Mouse (Mus musculus): ENCODE measurements around the gene Tmem191c. TPM values are rescaled to one million over a fixed set of nuclear protein-coding genes. Genes with fewer than 3 reads are reported as not detected.
A peak's percentile ranks its signal among the peaks of the same experiment; 100 is the strongest.

The Tmem191c gene
- polyA plus RNA-seq, 1 experiment: 5.3 TPM

DNA sequence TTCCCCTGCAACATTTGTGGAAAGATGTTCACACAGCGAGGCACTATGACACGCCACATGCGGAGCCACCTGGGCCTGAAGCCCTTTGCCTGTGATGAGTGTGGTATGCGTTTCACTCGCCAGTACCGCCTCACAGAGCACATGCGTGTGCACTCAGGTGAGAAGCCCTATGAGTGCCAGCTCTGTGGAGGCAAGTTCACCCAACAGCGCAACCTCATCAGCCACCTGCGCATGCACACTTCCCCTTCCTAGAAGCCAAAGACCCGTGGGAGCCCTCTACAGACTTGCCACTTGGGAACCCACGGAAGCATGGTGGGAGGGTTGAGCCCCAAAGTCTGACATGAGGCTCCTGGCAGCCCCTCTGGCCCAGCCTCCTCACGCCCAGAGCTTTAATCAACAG lies 17.0 kb upstream of the Tmem191c start:
- no peak for DNase-seq (ENCODE audit: low read depth, low spot score)
- WGBS: 93% methylated on average over 12 of the region's 12 CpGs

DNA sequence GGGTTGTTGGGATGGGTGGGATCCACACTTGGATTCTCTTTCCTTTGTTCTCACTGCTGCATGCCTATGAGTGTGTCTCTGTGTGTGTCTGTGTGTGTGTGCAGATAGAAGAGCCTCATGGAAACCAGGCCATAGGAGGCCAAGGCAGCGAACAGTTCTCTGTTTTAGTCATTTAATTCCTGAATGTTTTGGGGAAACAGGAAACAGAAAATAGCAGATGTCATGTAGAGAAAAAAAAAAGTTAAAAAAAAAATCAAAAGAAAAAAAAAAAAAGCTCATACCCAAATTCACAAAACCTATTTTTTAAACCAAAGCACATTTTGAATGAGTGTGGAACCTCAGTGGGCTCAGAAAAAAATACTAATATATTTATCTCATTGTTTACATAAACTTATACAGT lies 14.5 kb upstream of the Tmem191c start:
- 88% methylated on average over 1 of the region's 1 CpGs for WGBS

DNA sequence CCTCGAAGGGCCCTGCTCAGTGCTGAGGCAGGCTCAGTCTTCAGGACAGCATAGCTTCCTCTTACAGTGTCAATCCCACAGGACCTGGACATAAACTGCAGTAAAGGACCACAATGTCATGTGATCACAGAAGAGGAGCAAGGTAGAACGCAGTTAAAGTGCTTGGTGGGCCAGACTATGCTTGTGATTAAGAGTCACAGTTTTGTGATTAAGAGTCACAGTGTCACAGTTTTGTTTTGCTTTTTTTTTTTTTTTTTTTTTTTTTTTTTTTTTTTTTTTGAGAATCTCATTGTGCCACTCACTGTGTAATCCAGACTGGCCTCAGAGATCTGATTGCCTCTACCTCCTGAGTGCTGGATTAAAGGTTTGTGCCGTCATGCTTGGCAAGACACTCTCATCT lies 9.8 kb upstream of the Tmem191c start:
- no peak for DNase-seq (ENCODE audit: low read depth, low spot score)
- WGBS: 77% methylated on average over 3 of the region's 3 CpGs

More for the DNA sequence above, 14.5 kb upstream of the Tmem191c start:
- no peak for DNase-seq (ENCODE audit: low read depth, low spot score)

DNA sequence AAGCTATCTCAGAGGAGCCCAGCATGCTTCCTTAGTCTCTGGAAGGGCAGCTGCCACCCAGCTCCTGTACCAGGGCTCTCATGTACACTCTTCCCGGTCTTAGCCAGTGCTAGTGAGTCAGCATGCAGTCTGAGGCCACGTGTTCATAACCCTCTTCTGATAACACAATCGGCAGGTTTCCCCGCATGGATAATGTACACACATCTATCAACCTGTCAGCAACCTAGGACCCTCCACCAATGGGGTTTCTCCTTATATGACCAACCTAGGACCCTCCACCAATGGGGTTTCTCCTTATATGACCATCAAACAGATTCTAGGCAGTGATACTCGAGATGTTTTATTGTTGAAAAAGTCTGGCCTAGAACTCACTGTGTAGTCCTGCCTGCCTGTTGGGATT lies 7.9 kb upstream of the Tmem191c start:
- WGBS: 59% methylated on average over 5 of the region's 5 CpGs
- DNase-seq (ENCODE audit: low read depth, low spot score): no peak

DNA sequence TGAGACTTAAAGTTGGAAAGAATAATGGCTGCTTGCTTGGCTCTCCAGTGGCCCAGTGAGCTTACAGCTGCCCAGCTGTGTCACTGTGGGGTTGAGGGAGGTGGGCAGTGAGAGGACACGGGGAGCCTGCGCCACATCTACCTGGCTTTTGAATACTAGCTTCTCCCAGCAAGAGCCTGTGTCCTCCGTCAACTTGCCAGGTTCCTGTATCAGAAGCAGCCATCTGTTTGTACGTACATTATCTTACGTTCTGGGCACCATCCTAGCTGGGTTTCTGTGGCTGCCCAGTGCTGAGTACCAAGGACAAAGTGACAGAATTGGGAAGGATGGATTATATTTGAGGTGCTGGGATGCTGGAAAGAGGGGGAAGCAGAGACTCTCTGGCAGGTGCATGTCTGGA lies 6.0 kb upstream of the Tmem191c start:
- 94% methylated on average over 5 of the region's 5 CpGs for WGBS

DNA sequence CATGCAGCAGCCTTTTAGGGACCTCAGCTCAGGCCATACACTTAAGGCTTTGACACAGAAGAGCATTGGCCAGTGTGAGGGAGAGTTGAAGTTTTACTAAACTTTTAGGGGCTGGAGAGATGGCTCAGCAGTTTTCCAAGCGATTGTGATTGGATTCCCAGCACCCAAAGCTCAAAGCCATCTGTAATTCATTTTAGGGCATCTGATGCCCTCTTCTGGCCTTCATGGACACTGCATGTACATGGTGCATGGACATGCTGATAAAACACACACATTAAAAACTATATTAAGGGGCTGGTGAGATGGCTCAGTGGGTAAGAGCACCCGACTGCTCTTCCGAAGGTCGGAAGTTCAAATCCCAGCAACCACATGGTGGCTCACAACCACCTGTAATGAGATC lies 4.8 kb upstream of the Tmem191c start:
- DNase-seq (ENCODE audit: low read depth, low spot score): no peak
- WGBS: 65% methylated on average over 4 of the region's 4 CpGs

More for the DNA sequence above, 6.0 kb upstream of the Tmem191c start:
- DNase-seq (ENCODE audit: low read depth, low spot score): no peak

DNA sequence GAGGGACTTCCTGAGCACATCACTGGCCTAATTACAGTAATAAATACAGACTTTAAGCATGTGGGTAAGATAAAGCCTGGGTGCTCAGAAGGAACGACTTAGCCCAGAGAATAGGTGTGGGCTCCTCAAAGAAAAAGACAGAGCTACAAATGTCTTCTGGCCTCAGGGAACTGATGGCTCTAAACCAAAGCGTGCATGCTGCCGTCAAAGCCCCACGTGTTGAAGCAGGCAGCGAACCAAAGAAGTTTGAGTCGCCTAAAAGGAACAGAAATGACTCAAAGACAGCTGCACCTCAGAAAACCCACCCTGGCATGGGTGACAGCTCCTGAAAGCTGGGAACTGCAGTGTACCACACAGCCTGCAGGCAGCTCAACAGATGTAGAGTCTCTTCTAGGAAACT lies 4.0 kb upstream of the Tmem191c start:
- no peak for DNase-seq (ENCODE audit: low read depth, low spot score)
- 80% methylated on average over 6 of the region's 6 CpGs for WGBS

DNA sequence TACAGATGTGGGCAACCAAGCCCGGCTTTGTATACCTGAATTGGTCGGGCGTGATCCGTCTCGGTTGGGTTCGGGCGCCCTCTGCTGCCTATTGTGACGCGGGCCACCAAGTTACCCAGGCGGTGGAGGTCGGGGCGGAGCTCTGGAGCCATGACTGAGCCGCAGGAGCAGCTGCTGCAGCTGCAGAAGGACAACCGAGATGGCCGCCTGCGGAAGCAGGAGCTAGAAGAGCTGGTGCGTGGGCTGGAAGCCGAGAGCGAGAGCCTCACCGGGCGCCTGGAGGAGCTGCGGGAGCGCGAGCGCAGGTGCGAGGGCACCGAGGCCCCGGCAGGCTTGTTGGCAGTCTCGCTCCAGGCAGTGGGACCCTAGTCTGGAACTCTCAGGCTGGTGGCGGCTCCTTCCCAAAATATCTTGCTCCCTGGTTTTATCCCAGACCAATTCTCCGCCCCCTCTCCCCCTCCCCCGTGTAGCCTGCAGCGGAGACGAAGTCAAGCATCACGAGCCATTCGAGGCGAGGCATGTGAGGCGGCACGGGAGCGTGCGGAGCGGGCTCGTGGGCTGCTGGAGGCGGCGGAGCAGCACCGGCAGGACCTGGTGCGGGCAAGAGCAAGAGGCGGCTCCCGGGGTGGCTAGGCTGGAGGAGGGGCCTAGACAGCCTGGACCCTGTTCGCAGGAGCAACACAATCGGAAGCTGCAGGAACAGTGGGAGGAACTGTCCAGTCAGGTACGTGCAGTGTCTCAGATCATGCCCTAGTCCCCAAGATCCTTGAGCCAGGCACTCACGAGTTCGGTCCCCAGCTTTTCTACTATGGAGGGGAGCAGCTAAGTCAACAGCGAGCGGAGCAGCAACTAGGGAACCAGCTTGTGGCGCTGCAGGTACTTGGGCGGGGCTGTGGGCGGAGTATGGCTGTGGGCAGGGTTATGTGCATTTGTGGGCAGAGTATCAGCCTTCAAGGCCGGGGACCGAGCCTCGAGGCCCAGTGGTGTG lies 581 bp downstream of the Tmem191c start:
- peak; percentile 81 for DNase-seq (ENCODE audit: low read depth, low spot score)
- WGBS: 1% methylated on average over 62 of the region's 62 CpGs

DNA sequence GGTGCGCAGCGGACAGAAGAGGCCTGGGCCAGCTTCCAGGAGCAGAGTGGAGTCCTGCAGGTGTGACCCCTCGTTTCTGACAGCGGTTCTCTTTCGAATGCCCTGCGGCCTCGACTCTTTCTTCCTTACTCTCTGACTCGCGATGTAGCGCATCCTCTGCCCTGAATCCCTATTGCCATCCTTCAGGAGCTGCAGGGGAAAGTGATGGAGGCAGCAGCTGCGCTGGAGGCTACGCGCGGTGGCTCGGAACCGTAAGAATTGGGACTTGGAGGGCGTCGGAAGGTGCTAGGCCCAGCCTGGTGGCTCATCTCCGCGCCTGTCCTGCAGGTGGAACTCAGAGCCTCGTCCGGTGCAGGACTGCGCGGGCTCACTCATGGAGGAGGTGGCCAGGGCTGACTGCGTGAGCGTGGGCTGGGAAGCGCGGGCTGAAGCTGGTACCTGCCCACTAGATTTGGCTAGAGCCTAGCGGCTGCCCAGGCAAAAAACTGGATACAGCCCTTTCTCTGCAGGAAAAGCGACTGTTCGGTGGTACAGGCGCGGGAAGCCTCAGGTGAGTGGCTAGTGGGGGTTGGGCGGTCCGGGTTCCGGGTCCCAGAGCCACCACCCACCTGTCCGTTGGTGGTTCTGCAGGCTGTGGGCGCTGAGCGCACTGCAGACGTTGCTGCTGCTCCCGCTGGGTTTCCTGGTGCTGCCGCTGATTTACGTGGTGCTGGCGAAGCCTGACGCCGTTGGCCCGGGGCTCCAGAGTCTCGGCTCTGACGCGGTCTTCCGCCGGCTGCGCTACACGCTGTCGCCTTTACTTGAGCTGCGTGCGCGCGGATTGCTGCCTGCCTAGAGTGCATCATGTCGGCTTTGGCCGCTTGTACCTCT lies 1.7 kb downstream of the Tmem191c start:
- 29% methylated on average over 61 of the region's 61 CpGs for WGBS
- no peak for DNase-seq (ENCODE audit: low read depth, low spot score)

DNA sequence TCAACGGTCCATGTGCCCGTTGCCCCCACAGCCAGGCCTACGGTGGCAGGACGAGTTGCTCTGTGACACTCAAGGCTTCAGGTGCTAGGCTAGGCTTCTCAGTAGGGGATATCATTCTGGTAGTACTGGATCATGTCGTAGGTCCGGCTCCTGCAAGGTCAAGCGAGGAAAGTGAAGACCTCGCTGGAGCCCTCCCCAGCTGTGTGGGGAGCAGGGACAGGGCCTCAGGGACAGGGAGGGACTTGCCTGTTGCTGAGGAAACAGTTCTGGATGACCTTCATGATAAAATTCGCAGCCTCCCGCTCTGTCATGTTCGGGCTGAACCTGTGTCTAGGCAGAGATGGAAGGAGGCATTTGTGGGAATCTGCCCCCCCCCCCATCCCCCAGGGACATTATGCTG lies 4.6 kb downstream of the Tmem191c start:
- WGBS: 92% methylated on average over 11 of the region's 11 CpGs
- DNase-seq (ENCODE audit: low read depth, low spot score): no peak

DNA sequence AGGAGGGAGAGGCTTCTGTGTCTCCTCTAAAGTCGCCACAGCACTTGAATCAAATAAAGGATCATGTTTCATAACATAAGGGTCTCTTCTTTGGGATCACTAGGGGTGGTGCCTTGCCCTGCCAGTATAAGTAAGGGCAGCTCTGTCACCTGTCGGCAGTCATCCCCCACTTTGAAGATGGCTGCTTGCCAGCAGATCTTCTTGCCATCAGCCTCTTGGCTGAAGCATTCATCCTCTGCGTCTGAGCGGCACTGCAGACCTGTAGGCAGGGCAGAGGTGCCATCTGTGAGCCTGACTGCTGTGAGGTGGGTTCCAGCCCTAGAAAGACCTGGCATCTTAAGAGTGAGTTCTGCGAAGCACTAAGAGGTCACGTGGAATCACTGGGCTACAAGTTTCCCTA lies 7.3 kb downstream of the Tmem191c start:
- WGBS: 66% methylated on average over 6 of the region's 6 CpGs
- DNase-seq (ENCODE audit: low read depth, low spot score): no peak

DNA sequence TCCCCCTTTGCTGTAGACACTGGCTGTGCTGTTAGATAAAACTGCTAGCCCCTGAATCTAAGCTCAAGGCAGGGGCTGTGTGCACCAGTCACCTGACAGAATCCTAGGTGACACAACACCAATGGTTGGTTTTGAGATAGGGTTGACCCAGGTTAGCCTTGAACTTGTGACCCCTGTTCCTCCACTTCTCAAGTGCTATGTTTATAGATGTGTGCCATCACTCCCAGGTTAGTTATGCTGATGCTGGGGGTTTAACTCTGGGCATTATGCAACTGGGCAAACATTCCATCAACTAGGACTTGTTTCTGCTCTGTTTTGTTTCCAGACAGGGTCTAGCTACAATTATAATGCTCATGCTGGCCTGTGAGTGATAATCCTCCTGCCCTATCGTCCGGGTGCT lies 11.2 kb downstream of the Tmem191c start:
- 95% methylated on average over 2 of the region's 2 CpGs for WGBS
- no peak for DNase-seq (ENCODE audit: low read depth, low spot score)

DNA sequence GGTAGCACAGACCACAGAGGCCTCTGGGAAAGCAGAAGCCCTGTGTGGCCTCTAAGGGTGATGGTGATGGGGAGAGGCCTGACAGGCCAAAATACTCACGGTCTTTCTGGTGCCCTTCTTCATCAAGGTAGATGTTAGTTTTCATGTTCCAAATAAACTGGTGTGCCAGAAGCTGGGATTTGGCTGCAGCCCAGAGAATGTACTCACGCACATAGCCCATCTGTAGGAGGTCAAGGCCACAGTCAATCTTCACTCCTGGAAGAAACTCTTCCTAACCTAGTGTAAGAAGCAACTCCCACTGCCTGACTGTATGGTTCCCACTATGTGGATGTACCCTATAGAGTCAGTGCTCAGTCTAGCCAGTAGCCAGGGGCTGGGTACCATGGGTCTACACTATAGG lies 15.1 kb downstream of the Tmem191c start:
- no peak for DNase-seq (ENCODE audit: low read depth, low spot score)
- WGBS: 95% methylated on average over 2 of the region's 2 CpGs

DNA sequence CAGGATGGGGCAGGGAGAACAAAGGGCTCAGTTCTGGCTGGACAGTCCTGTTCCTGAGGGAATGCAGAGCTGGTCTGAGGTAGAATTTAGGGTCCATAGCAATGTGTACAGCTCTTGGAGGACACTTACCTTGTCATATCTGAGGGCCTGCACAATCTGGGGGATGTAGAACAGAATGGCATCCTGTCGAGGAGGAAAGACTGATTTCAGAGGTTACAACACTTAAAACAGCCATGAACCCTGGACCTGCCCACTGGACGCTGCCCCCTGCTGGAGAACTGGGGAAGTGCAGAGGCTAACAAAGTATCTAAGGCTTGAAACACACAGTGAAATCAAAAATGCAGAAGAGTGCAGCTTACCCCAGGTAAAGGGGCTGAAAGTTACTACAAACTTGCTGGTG lies 16.9 kb downstream of the Tmem191c start:
- WGBS: 3% methylated on average over 2 of the region's 2 CpGs
- DNase-seq (ENCODE audit: low read depth, low spot score): peak; percentile 38

DNA sequence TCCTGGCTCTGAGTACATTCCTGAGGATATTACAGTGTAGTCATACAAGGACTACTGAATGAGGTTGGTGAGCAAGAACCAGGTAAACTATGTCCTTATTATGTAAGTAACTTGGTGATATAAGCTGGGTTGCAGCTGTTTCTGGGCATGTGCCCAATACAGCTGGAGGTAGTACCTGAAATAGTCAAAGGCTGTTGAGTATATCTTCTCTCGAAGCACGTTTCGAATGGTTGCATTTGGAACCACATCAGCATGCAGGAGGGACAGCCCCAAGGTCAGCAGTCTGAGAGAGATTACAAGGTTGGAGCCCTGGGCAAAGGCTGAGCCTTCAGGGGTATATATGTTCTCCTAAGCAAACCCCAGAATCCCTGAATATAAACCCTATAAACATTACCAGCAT lies 24.9 kb downstream of the Tmem191c start:
- WGBS: 91% methylated on average over 3 of the region's 3 CpGs
- no peak for DNase-seq (ENCODE audit: low read depth, low spot score)

DNA sequence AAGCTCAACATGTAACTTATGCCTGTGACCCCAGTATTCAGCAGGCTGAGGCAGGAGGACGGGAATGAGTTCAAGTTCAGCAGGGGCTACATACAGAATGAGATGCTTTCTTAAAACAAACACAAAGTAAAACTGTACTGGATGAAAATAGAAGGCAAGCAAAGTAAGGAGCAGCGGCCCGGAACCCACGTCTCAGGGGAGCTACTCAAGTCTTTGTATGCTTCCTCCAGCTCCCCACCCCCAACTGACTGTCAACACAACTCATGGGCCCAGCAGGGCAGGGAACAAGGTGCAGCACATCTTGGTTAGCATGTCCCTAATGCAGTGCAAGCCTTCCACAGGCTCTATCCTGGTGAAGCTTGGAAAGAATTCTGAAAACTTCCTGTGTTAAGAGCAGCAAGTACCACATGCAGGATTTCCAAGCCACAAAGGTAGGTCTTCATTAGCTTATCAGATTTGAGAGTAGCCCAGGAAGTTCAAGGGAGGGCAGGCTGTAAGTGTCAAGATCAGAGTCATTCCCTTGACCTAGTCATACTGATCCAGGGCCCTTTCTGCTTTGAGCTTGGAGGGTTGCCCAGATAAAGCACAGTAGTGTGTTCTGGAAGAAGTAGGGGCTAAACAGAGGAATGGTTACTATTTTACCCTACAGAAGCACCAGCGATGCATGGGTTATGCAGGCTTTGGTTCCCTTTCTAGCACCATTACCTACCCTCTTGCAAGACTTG lies 27.8 kb downstream of the Tmem191c start:
- DNase-seq (ENCODE audit: low read depth, low spot score): no peak
- WGBS: 93% methylated on average over 5 of the region's 5 CpGs

DNA sequence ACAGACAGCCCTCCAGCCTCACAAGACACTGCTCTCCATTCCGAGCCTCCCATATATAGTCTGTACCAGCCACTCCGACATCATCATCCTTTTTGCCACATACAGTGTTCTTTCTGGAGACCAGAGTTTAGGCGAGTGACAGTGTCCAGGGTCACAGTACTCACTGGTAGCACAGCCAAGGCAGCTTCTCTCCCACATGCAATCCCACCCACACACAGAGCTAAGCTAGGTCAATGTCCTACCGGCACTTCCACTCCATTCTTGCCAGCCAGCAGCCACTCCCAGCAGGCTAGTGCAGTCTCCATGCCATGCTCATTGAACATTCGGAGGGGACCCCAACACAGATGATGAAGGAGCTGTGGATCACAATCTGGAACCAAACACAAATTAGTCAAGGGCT lies 31.6 kb downstream of the Tmem191c start:
- DNase-seq (ENCODE audit: low read depth, low spot score): no peak

DNA sequence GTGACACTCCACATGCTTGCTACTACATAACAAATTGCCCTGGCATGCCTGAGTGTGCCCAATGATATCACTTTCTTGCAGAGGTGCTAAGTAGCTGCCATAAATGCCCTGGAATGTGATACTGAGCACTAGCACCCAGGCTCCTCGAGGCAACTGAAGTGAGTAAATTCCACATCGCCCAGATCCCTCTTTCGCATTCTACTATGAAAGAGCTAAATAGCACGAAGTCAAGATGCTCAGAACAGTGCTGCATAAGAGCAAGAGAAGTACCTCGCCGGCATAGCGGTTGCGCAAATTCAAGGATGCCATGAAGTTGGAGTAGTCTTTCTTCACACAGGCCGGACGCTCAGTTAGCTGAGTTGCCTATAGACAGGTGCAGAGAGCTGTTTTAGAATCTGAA lies 33.2 kb downstream of the Tmem191c start:
- no peak for DNase-seq (ENCODE audit: low read depth, low spot score)
- 86% methylated on average over 10 of the region's 10 CpGs for whole genome bisulfite sequencing

More for the DNA sequence above, 31.6 kb downstream of the Tmem191c start:
- WGBS: 93% methylated on average over 5 of the region's 5 CpGs

DNA sequence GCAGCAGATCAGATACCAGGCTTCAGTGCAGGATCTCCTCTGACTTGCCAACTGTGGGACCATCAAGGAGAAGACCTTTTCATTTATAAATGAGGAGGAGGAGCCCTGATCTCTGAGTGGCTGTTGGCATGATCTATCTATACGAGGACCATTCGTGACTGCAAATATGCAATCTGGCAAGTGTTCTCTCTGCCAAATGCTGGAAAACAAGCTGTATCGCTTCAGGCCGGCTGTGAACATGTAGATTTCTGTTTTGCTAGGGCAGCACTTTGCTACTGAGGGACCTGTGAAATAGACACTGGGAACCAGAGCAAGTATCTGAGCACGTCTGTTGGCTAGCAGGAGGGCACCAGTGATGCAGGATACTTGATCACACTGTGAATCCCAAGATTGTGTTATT lies 36.7 kb downstream of the Tmem191c start:
- WGBS: 97% methylated on average over 5 of the region's 5 CpGs
- DNase-seq (ENCODE audit: low read depth, low spot score): no peak

DNA sequence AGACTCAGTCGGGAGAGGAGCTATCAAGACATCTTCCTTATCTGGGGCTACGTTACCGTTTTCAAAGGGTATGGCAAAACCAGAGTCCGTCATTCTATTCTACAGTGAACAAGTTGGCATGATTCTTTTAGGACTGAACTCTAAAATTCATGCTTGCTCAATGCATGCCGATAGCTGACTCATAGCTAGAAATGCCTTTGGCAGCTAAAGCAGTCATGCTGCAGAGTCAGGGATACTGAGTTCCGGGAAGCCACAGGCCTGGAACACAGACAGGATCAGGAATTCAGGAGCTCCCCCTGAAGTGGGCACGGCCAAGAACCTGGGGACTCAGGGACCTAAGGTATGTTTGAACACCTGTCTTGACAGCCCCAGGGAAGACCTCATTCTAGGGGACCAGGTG lies 40.7 kb downstream of the Tmem191c start:
- 94% methylated on average over 7 of the region's 7 CpGs for WGBS
- no peak for DNase-seq (ENCODE audit: low read depth, low spot score)
